Mouse (Mus musculus) CH12F3 (cell line): ENCODE results near the gene Nckap1.
"Not testable (repeated sequence)": the region's sequence is repeated elsewhere in the genome, so short reads cannot be mapped to it uniquely, and the experiment has no call there.

ENCODE experiments used
- in situ Hi-C: fragments of 300-500 bp; cut with MboI; formaldehyde crosslinking; loops from 2 replicates; pipeline ENCODE4 v1.14.3; 2020; ENCODE audit warnings: low sequenced_read_pairs

Nckap1 gene

DNA sequence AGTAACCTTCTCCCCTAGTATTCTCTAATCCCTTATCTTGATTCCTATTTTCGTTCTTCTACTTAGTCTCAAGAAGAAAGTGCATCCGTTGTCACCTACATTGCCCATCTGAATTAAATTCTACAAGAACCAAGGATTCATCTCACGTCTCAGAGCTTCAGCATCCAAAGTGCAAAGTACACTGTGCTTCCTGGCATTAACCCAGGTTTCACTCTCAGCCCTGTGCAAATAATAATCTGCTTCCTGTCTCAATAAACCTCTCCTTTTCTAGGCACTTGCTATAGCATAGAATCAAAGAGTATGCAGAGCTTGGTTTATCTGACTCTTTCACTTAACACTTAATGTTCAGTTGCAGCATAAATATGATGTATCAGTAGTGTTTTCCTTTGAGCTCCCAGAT is 19.7 kb downstream of the Nckap1 start:
- in situ Hi-C loops, result no loop called here

DNA sequence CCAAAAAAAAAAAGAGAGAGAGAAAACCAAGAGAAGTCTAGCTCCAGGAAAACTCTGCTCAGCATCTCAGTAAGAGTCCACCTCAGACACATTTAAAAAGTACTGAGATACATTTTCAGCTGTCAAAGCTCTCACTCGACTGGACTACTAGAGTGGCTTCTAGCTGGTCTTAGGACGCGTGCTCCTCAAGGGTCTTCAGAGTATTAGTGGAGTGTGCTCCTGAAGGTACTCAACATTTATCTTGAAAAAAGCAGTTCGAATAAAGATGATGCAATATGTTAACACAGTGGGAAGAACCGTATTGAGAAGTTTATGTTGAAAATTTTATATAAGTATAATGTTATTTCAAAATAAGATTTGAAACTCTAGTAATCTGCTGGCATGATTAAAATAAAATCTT is 20.4 kb downstream of the Nckap1 start:
- in situ Hi-C loops, result no loop called here

GRCm38 (mm10) chr2:80559655-80560054 is 21.5 kb downstream of the Nckap1 start:
- in situ Hi-C loops, result no loop called here

DNA sequence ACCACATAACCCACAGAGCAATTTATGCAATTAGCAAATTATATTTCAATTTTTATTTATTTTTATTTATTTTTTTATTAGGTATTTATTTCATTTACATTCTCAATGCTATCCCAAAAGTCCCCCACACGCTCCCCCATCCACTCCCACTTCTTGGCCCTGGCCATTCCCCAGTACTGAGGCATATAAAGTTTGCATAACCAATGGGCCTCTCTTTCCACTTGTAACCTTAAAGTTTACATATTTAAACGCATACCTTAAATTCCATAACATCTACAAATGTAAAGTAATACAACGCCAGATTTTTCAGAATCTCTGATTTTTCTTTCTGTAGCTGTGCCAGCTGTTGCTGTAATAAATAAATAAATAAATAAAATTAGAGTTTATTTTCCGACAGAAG is 26.7 kb downstream of the Nckap1 start:
- in situ Hi-C loops, result no loop called here

GRCm38 (mm10) chr2:80549704-80550103 is 31.5 kb downstream of the Nckap1 start:
- in situ Hi-C loops, result no loop called here

GRCm38 (mm10) chr2:80547901-80548300 is 33.3 kb downstream of the Nckap1 start:
- in situ Hi-C loops, result no loop called here

DNA sequence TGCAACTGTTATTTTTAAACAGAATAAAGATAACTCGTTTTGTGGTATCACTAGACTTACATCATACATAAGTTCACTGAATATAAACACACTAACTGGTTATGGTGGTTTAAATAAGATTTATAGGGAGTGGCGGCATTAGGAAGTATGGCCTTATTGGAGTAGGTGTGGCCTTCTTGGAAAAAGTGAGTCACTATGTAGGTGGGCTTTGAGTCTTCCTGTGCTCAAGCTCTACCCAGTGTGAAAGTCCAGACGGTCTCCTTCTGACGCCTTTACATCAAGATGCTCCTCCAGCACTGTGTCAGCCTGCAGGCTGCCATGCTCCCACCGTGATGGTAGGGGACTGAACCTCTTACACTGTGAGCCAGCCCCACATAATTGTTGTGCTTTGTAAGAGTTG is 38.4 kb downstream of the Nckap1 start:
- in situ Hi-C loops, result no loop called here

GRCm38 (mm10) chr2:80537156-80537555 is 44.0 kb downstream of the Nckap1 start:
- in situ Hi-C loops, result no loop called here

DNA sequence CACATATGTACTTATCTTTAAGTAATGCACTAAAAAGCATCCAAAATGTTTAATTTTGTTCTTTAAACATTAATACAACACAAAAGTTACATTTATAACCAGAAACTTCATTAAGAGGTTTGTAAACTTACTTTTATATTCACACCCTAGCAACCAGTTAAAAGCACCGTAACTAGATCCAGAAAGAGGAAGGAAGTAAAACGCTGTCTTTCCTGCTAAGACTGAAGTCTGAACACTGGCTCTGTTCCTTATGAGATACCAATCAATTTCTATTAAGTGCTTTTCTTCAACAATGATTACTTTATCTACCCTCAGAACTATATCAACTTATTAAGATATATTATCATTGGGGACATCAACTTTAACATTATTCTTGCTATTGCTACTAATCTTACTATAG is 44.6 kb downstream of the Nckap1 start:
- in situ Hi-C loops, result no loop called here

GRCm38 (mm10) chr2:80524275-80524674 is 56.9 kb downstream of the Nckap1 start:
- in situ Hi-C loops, result no loop called here

DNA sequence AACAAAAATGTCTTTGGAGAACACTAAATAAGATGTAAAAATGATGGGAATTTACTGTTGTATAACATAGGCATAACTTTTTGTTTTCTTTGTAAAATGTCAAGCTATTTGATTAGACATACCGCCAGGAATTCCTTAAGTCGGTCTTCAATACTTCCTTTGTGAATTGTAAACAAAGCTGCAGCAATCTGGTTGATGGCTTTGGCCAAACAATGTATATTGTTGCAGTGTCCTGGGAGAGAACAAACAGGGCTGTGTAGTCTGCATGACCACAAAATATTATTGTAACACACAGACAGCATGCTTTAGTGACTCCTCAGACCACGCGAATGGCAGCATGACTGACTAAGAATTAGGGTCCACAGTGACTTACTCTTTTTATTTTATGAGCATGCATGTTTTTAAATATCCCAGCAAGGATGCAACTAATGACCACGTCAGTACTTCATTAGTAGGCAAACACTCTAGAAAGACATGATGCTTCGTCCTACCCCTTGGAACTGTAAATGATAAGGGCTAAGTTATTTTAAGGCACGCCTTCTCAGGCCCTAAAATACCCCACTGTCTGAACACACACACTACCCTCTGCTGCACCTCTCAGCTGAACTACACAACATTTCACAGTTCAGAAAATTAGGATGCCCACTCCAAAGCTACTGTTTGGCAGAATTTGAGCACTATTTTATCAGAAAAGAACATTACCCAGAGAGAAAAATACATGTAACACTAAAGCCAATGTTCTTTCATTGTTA is 75.0 kb downstream of the Nckap1 start:
- in situ Hi-C loops, result no loop called here

GRCm38 (mm10) chr2:80502132-80502531 is 79.0 kb downstream of the Nckap1 start:
- in situ Hi-C loops, result no loop called here

DNA sequence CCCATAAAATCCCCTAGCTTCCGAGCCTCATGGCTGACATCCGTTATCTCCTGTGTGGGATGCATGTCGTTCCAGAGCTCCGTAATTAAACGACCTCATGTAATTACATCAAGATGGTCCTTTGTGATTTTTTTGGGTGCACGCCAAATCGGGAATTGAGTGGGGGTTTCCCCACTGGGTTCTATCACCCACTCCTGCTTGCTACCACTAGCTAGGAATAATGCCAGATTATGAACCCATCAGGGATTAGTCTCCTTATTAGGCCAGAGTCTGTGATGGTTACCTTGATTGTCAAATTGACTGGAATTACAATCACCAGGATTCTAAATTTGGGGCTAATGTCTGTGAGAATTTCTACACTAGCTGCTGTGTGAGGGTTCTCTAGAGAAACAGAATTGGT is 85.9 kb downstream of the Nckap1 start:
- in situ Hi-C loops, result not testable (repeated sequence)

DNA sequence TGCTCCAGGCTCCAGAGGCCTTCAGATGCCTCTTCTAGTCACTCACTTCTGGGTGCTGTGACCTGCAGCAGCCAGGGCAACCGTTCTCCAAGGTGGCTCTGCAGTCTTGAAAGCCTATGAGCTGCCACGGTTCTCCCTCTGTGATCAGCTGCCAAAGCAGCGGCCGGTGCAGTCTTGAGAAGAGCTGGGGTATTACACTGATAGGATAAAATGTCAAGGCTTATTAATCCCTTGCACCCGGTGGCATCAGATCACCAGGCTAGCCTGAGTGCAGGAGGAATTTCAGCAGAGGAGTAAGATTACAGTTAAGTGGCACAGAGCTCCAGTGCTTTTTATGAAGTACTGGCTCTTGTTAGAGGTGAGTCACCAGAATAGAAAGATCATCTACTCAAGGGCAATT is 94.3 kb downstream of the Nckap1 start:
- in situ Hi-C loops, result no loop called here

DNA sequence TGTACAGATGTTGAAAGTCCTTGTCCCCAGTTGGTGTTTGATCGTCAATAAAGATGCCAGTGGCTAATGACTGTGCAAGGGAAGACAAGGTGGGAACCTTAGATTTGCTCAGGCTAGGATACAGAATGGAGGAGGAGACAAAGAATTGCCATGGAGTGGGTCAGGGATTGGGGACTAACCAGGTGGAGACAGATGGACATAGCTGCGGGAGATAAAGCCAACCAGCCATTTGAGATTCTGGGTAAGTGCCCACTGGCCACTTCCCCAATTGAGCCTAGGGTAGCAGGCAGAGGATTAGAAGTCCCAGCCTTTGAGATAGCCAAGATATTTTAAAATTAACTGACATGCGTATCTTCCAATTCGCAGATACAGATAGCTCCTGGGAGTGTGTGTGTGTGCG is 96.2 kb downstream of the Nckap1 start:
- in situ Hi-C loops, result no loop called here

- in situ Hi-C loops, result no loop called here
Observed at GRCm38 (mm10) chr2:80475831-80476230, 105.3 kb downstream of the Nckap1 start.

- in situ Hi-C loops, result no loop called here
Observed at GRCm38 (mm10) chr2:80474247-80474796, 106.9 kb downstream of the Nckap1 start.

GRCm38 (mm10) chr2:80465991-80466821 is 115.0 kb downstream of the Nckap1 start:
- in situ Hi-C loops, result no loop called here

- in situ Hi-C loops, result no loop called here
Observed at GRCm38 (mm10) chr2:80461827-80462226, 119.4 kb downstream of the Nckap1 start.
